Mouse (Mus musculus) gastrocnemius, adult 18-20 months (tissue): ENCODE results near the gene Slc5a3. TPM values are rescaled to one million over a fixed set of nuclear protein-coding genes. Genes with fewer than 3 reads are reported as not detected.

Experiments used
- DNase-seq: peaks from one replicate; pipeline ENCODE4 v3.0.0; 2021; ENCODE audit warnings: low spot score
- long read RNA-seq, 2 experiments: library from polyadenylated mRNA; stranded (forward); transcript quantifications; one replicate each; pipeline ENCODE4 v2.0.0; 2021
- total RNA-seq, 2 experiments: library from RNA; stranded (reverse); gene quantifications; 2 replicates each; pipeline ENCODE4 v1.2.3; 2021

The Slc5a3 gene
- total RNA-seq = 1 to 10 TPM; 2.2 to 4.1 TPM
- long read RNA-seq, experiment 1, partial matches to known transcripts = 0 of 1 reads
- long read RNA-seq, experiment 1, other reads (novel, unspliced or antisense) = 1 of 1 reads
- long read RNA-seq, experiment 2 = 0 reads

- peak; percentile 78 for DNase-seq
These were observed at the start of gene Slc5a3, which contains the start of the genes Mrps6 and Gm49711 for GRCm38 (mm10) chr16:92057852-92058643. TSS of gene Slc5a3 (plus strand) at chr16:92058322. TSS of gene Mrps6 (plus strand) at chr16:92058270. TSS of gene Gm49711 (plus strand) at chr16:92058316.

GRCm38 (mm10) chr16:92009586-92009985 lies 48.5 kb upstream of the Slc5a3 start:
- no peak for DNase-seq

- DNase-seq = no peak
These were observed 41.3 kb upstream of the Slc5a3 start for GRCm38 (mm10) chr16:92016792-92017191.

- DNase-seq = no peak
These were observed 38.7 kb upstream of the Slc5a3 start for GRCm38 (mm10) chr16:92019141-92020118.

- no peak for DNase-seq
These were observed 36.3 kb upstream of the Slc5a3 start for GRCm38 (mm10) chr16:92021656-92022400.

GRCm38 (mm10) chr16:92022494-92023283 lies 35.4 kb upstream of the Slc5a3 start:
- DNase-seq = no peak

- no peak for DNase-seq
These were observed 24.8 kb upstream of the Slc5a3 start for GRCm38 (mm10) chr16:92033286-92033685.

- no peak for DNase-seq
These were observed 23.4 kb upstream of the Slc5a3 start for GRCm38 (mm10) chr16:92034676-92035075.

- DNase-seq = no peak
These were observed 21.4 kb upstream of the Slc5a3 start for GRCm38 (mm10) chr16:92036701-92037100.

- DNase-seq = no peak
These were observed 20.1 kb upstream of the Slc5a3 start for GRCm38 (mm10) chr16:92037891-92038607.

GRCm38 (mm10) chr16:92039421-92039820 lies 18.7 kb upstream of the Slc5a3 start:
- DNase-seq = no peak

GRCm38 (mm10) chr16:92039966-92040365 lies 18.2 kb upstream of the Slc5a3 start:
- DNase-seq = no peak

- DNase-seq = no peak
These were observed 6.3 kb upstream of the Slc5a3 start for GRCm38 (mm10) chr16:92051777-92052310.

GRCm38 (mm10) chr16:92052569-92052968 lies 5.6 kb upstream of the Slc5a3 start:
- DNase-seq = no peak

- DNase-seq = no peak
These were observed 1.4 kb upstream of the Slc5a3 start for GRCm38 (mm10) chr16:92056711-92057110.

GRCm38 (mm10) chr16:92057456-92057851 lies 668 bp upstream of the Slc5a3 start:
- DNase-seq = peak; percentile 7

- no peak for DNase-seq
These were observed 810 bp downstream of the Slc5a3 start for GRCm38 (mm10) chr16:92058644-92059620.

GRCm38 (mm10) chr16:92060213-92060612 lies 2.1 kb downstream of the Slc5a3 start:
- DNase-seq = no peak
